Mouse (Mus musculus) 416B (cell line): ENCODE measurements around the gene Snx17.
"Not testable (repeated sequence)": the region's sequence is repeated elsewhere in the genome, so short reads cannot be mapped to it uniquely, and the experiment has no call there.

ENCODE experiments used
- DNase-seq: peaks from one replicate; pipeline ENCODE4 v3.0.0; 2011; ENCODE audit warnings: low read depth

Gene Snx17

GRCm38 (mm10) chr5:31197072-31197471 lies 4.0 kb downstream of the Snx17 start:
- no peak for DNase-seq

GRCm38 (mm10) chr5:31198170-31198569 lies 5.1 kb downstream of the Snx17 start:
- no peak for DNase-seq

- no peak for DNase-seq
Measured at GRCm38 (mm10) chr5:31198616-31199320, 5.7 kb downstream of the Snx17 start.

GRCm38 (mm10) chr5:31199321-31199892 lies 6.4 kb downstream of the Snx17 start:
- no peak for DNase-seq

- DNase-seq, result peak; percentile 40
Measured at GRCm38 (mm10) chr5:31199893-31200292, 6.9 kb downstream of the Snx17 start.

- DNase-seq, result no peak
Measured at GRCm38 (mm10) chr5:31200327-31200768, 7.3 kb downstream of the Snx17 start.

- DNase-seq, result no peak
Measured at GRCm38 (mm10) chr5:31201042-31201741, 8.2 kb downstream of the Snx17 start.

- DNase-seq, result peak; percentile 99
Measured at GRCm38 (mm10) chr5:31201742-31202590, 8.9 kb downstream of the Snx17 start, which contains the start of gene Zfp513. TSS of gene Zfp513 (minus strand) at chr5:31202303.

GRCm38 (mm10) chr5:31202933-31203332 lies 9.9 kb downstream of the Snx17 start:
- no peak for DNase-seq

GRCm38 (mm10) chr5:31203866-31204265 lies 10.8 kb downstream of the Snx17 start:
- no peak for DNase-seq

GRCm38 (mm10) chr5:31204421-31204820 lies 11.4 kb downstream of the Snx17 start:
- no peak for DNase-seq

GRCm38 (mm10) chr5:31216554-31216953 lies 23.5 kb downstream of the Snx17 start:
- not testable (repeated sequence) for DNase-seq

GRCm38 (mm10) chr5:31218294-31218693 lies 25.3 kb downstream of the Snx17 start:
- DNase-seq, result peak; percentile 83

- DNase-seq, result peak; percentile 70
Measured at GRCm38 (mm10) chr5:31219070-31219469, 26.0 kb downstream of the Snx17 start.

- DNase-seq, result no peak
Measured at GRCm38 (mm10) chr5:31219474-31219873, 26.4 kb downstream of the Snx17 start.

GRCm38 (mm10) chr5:31219911-31220447 lies 27.0 kb downstream of the Snx17 start:
- peak; percentile 70 for DNase-seq

- peak; percentile 96 for DNase-seq
Measured at GRCm38 (mm10) chr5:31220448-31221303, 27.6 kb downstream of the Snx17 start, which contains the start of gene Ppm1g. TSS of gene Ppm1g (minus strand) at chr5:31220687.

- DNase-seq, result peak; percentile 90
Measured at GRCm38 (mm10) chr5:31221304-31221945, 28.4 kb downstream of the Snx17 start.

- DNase-seq, result no peak
Measured at GRCm38 (mm10) chr5:31222696-31223095, 29.7 kb downstream of the Snx17 start.

GRCm38 (mm10) chr5:31226641-31227040 lies 33.6 kb downstream of the Snx17 start:
- DNase-seq, result no peak
